Mouse (Mus musculus) limb, embryonic 11.5 days (tissue): ENCODE measurements around the gene Psmd6. TPM values are rescaled to one million over a fixed set of nuclear protein-coding genes. Genes with fewer than 3 reads are reported as not detected.

Experiments
- ATAC-seq: fragments of 200-750 bp; cut with Nextera tagmentation; 2 replicates; pipeline ENCODE4 v1.8.0; 2017; ENCODE audit warnings: low read depth; ENCODE audit not compliant: insufficient number of reproducible peaks, low FRiP score, low TSS enrichment
- DNase-seq: peaks from one replicate; pipeline ENCODE4 v3.0.0-alpha.2; 2015; ENCODE audit warnings: low spot score
- H3K27ac ChIP-seq: fragments of 300-500 bp; sonication (generic); replicated peaks from 2 replicates; pipeline ENCODE4 v1.5.1; 2014; ENCODE audit warnings: low read depth, mild to moderate bottlenecking, low read length
- H3K27me3 ChIP-seq: fragments of 300-500 bp; sonication (generic); 2 replicates; pipeline ENCODE4 v1.6.1; 2014; ENCODE audit warnings: mild to moderate bottlenecking, low read length, mixed read lengths; ENCODE audit not compliant: control insufficient read depth, insufficient read depth
- H3K36me3 ChIP-seq: fragments of 300-500 bp; sonication (generic); 2 replicates; pipeline ENCODE4 v1.6.1; 2014; ENCODE audit warnings: mild to moderate bottlenecking, low read length, moderate library complexity, mixed read lengths; ENCODE audit not compliant: control insufficient read depth, insufficient read depth
- H3K4me1 ChIP-seq: fragments of 300-500 bp; sonication (generic); 2 replicates; pipeline ENCODE4 v1.6.1; 2014; ENCODE audit warnings: low read length, mixed read lengths; ENCODE audit not compliant: control insufficient read depth, insufficient read depth
- H3K4me2 ChIP-seq: fragments of 300-500 bp; sonication (generic); 2 replicates; pipeline ENCODE4 v1.6.1; 2014; ENCODE audit warnings: low read depth, mild to moderate bottlenecking, moderate library complexity; ENCODE audit not compliant: severe bottlenecking
- H3K4me3 ChIP-seq: fragments of 300-500 bp; sonication (generic); 2 replicates; pipeline ENCODE4 v1.5.1; 2014; ENCODE audit warnings: low read depth, low read length
- H3K9ac ChIP-seq: fragments of 300-500 bp; sonication (generic); 2 replicates; pipeline ENCODE4 v1.6.1; 2014; ENCODE audit warnings: mild to moderate bottlenecking, low read length
- H3K9me3 ChIP-seq: fragments of 300-500 bp; sonication (generic); 2 replicates; pipeline ENCODE4 v1.6.1; 2016; ENCODE audit warnings: low read length; ENCODE audit not compliant: control insufficient read depth
- WGBS: fragments of 180-500 bp; shearing (Covaris S2); extraction: QIAGEN DNeasy Blood & Tissue Kit; methylation state at CpG from one replicate; pipeline ENCODE4 v1.1.7; 2014; 5-methylcytosine and 5-hydroxymethylcytosine counted together
- polyA plus RNA-seq: library from polyadenylated mRNA; unstranded; fragments of >200 nt; fragmentation: Nextera tagmentation; extraction: Ambion mirVana; gene quantifications from 2 replicates; pipeline ENCODE4 v1.2.1, GENCODE M21; 2014

The Psmd6 gene
- polyA plus RNA-seq, 1 experiment from 2014 or later, result 290 TPM

- Histone ChIP-seq H3K9ac (no peak overlapping the region), H3K9me3 (no peaks in the 10 kb centered on the region), H3K4me2 (no peak overlapping the region), H3K27ac (no peak overlapping the region), H3K4me3 (no peak overlapping the region), H3K4me1 (no peaks in the 10 kb centered on the region), H3K36me3 (peaks cover 2% of the 10 kb centered on the region; the same call in 1 of the 2 replicates), H3K27me3 (no peaks in the 10 kb centered on the region)
- DNase-seq, result no peak
- 91% methylated on average over 9 of the region's 9 CpGs for WGBS
- no peak for ATAC-seq
Measured at GRCm38 (mm10) chr14:14088016-14088791, 32.6 kb downstream of the Psmd6 start.

DNA sequence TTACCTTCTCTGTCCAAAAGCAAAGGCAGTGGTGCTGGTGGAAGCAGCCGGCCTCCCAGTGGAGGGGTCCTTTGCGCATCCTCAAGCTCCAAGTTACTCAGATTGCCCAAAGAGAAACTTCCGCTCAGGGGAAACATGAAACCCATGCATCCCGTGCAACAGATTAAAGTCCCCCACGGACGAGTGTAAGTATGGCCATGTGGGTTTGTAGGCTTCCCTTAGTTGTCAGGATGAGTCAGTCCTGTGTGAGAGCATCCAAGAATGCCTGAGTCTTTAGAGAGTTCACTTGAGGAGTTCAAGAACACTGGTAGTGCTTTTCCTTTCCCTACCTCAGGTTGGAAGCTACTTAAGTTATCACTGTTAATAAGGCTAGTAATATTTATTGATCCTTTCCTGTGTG is 33.4 kb downstream of the Psmd6 start:
- 88% methylated on average over 6 of the region's 6 CpGs for WGBS
- H3K4me3 ChIP-seq, result no peak overlapping the region
- H3K27me3 ChIP-seq, result no peaks in the 10 kb centered on the region
- no peak overlapping the region for H3K4me2 ChIP-seq
- no peak overlapping the region for H3K27ac ChIP-seq
- ATAC-seq, result no peak
- no peaks in the 10 kb centered on the region for H3K9me3 ChIP-seq
- H3K9ac ChIP-seq, result no peak overlapping the region
- H3K4me1 ChIP-seq, result no peaks in the 10 kb centered on the region
- DNase-seq, result no peak
- peaks cover under 1% of the 10 kb centered on the region; the same call in 1 of the 2 replicates for H3K36me3 ChIP-seq

- H3K4me2 ChIP-seq, result no peak overlapping the region
- no peak for DNase-seq
- H3K27me3 ChIP-seq, result no peaks in the 10 kb centered on the region
- 90% methylated on average over 4 of the region's 4 CpGs for WGBS
- H3K9ac ChIP-seq, result no peak overlapping the region
- H3K4me3 ChIP-seq, result no peak overlapping the region
- no peaks in the 10 kb centered on the region for H3K36me3 ChIP-seq
- no peak for ATAC-seq
- H3K9me3 ChIP-seq, result no peaks in the 10 kb centered on the region
- no peak overlapping the region for H3K27ac ChIP-seq
- H3K4me1 ChIP-seq, result no peaks in the 10 kb centered on the region
Measured at GRCm38 (mm10) chr14:14086711-14087263, 34.0 kb downstream of the Psmd6 start.

DNA sequence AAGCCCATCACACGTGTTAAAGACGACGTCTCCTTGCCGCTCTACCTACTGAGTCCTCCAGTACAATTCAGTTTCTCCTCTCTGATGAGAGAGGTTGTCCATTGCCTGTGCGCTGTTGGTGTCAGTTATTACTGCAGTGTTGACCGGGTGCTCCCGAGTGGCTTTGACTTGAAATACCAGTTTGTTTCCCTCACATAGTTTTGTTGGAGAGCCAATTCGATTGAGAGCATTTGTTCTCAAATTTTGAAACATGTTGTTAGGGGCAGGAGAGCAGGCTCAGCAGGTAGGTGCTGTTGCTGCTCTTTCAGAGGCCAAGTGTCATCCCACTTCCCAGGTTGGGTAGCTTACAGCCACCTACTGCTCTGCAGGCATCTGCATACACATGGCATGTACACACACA is 37.0 kb downstream of the Psmd6 start:
- Histone ChIP-seq H3K9me3 (no peaks in the 10 kb centered on the region), H3K27me3 (no peaks in the 10 kb centered on the region), H3K36me3 (no peaks in the 10 kb centered on the region), H3K9ac (no peak overlapping the region), H3K4me1 (no peaks in the 10 kb centered on the region), H3K4me3 (no peak overlapping the region), H3K4me2 (no peak overlapping the region), H3K27ac (no peak overlapping the region)
- WGBS, result 93% methylated on average over 8 of the region's 8 CpGs
- no peak for DNase-seq
- ATAC-seq, result no peak

DNA sequence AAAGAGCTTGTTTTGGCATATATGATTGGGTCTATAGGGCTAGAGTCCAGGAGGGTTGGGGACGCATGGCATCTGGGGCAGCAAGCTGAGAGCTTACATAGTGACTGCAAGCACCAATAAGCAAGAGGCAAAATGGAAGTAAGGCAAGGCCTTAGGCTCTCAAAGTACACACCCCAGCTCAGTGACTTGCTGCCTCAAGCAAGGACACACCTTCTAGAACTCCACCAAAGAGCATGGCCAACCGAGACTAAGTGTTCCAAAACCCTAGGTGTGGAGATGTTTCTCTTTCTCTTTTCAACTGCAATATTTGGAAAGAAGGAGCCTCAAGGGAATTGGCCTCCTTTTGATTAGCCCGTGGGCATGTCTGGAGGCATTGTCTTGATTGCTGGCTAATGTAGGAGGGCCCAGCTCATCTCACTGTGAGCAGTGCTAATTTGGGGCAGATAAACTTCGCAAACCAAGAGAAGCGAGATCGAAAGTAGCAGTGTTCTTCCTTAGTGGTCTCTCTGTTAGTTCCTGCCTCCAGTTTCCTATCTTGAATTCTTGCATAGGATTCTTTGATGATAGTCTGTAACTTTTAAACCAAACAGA is 40.1 kb downstream of the Psmd6 start:
- no peaks in the 10 kb centered on the region for H3K9me3 ChIP-seq
- no peak for ATAC-seq
- H3K4me3 ChIP-seq, result no peak overlapping the region

GRCm38 (mm10) chr14:14071456-14071855 is 49.3 kb downstream of the Psmd6 start:
- H3K4me1 ChIP-seq, result no peaks in the 10 kb centered on the region; the same call in 1 of the 2 replicates
- no peak for DNase-seq

More for the DNA sequence above, 40.1 kb downstream of the Psmd6 start:
- H3K4me1 ChIP-seq, result no peaks in the 10 kb centered on the region
- H3K4me2 ChIP-seq, result no peak overlapping the region
- 90% methylated on average over 6 of the region's 6 CpGs for WGBS
- no peak overlapping the region for H3K9ac ChIP-seq
- no peaks in the 10 kb centered on the region for H3K27me3 ChIP-seq
- H3K27ac ChIP-seq, result no peak overlapping the region
- H3K36me3 ChIP-seq, result no peaks in the 10 kb centered on the region
- DNase-seq, result no peak

DNA sequence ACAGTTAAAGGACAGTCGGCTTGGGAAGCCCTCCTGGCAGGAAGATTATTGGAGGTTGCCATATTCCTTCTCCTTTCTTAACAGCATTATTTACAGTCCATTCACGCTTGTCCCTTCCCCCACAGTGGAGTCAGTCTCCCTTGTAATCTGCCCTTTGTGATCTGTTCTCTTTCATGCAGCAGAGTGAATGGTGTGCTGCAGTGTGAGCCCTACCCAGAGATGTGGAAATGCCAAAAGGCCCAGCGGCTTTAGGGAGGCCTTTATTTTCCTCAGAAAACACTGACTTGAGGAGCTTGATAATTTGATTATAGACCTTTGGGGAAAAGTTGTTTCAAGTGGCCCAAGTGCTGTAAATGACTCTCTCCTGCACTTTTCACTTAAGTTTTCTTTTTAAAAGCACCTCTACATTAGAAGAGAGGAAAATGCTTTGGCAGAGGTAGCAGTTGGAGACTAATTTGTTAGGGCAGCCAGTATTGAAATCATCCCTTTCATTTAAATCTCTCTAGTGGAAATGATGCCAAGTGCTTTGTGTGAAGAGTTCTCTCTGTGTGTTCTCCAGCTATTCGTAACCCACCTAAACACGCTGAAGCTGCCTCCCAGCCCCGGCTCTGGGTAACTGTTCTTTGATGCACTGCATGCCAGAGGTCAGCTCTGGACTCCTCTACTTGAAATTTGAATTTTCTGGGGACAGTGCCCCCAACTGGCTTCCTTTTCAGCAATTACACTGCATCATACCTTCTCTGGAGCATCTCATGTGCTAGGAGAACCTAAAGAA is 50.1 kb downstream of the Psmd6 start:
- Histone ChIP-seq H3K4me3 (no peak overlapping the region), H3K9ac (no peak overlapping the region), H3K9me3 (no peaks in the 10 kb centered on the region), H3K27ac (no peak overlapping the region), H3K4me1 (no peaks in the 10 kb centered on the region; the same call in 1 of the 2 replicates), H3K27me3 (no peaks in the 10 kb centered on the region), H3K36me3 (no peaks in the 10 kb centered on the region), H3K4me2 (no peak overlapping the region)
- ATAC-seq, result no peak
- 42% methylated on average over 6 of the region's 6 CpGs for WGBS
- DNase-seq, result no peak

More at GRCm38 (mm10) chr14:14071456-14071855, 49.3 kb downstream of the Psmd6 start:
- Histone ChIP-seq H3K9me3 (no peaks in the 10 kb centered on the region), H3K27me3 (no peaks in the 10 kb centered on the region), H3K9ac (no peak overlapping the region), H3K4me2 (no peak overlapping the region), H3K36me3 (no peaks in the 10 kb centered on the region), H3K27ac (no peak overlapping the region), H3K4me3 (no peak overlapping the region)
- ATAC-seq, result no peak
- WGBS, result 78% methylated on average over 4 of the region's 4 CpGs

DNA sequence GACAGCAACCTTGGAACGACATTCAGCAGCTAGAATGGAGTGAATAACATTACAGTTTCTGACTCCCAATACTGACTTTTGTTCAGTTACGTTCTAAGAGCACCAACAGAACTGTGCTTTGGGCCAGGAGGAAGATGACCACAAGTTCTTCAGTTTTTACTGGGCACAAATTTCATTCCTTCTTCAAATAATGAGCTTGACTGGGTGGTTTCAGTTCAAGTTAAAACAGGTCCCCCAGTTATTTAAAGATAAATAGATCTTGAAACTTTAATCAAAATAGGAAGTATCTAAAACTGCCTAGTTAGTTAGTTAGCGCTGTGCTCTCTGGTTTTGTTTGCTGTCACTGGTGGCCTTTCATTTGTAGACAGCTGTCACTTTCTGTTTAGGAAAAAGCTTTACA is 52.2 kb downstream of the Psmd6 start:
- Histone ChIP-seq H3K27ac (no peak overlapping the region), H3K9ac (no peak overlapping the region), H3K4me1 (peaks cover 3% of the 10 kb centered on the region; the same call in 1 of the 2 replicates), H3K9me3 (no peaks in the 10 kb centered on the region), H3K4me2 (no peak overlapping the region), H3K36me3 (no peaks in the 10 kb centered on the region), H3K4me3 (no peak overlapping the region), H3K27me3 (no peaks in the 10 kb centered on the region)
- DNase-seq (no peak), ATAC-seq (no peak)
- 72% methylated on average over 3 of the region's 3 CpGs for WGBS
